Mouse (Mus musculus): ENCODE results near the gene Rapsn. TPM values are rescaled to one million over a fixed set of nuclear protein-coding genes. Genes with fewer than 3 reads are reported as not detected.

The Rapsn gene
- total and polyA plus RNA-seq, 3 experiments, result 0.10 TPM; not detected in 2

DNA sequence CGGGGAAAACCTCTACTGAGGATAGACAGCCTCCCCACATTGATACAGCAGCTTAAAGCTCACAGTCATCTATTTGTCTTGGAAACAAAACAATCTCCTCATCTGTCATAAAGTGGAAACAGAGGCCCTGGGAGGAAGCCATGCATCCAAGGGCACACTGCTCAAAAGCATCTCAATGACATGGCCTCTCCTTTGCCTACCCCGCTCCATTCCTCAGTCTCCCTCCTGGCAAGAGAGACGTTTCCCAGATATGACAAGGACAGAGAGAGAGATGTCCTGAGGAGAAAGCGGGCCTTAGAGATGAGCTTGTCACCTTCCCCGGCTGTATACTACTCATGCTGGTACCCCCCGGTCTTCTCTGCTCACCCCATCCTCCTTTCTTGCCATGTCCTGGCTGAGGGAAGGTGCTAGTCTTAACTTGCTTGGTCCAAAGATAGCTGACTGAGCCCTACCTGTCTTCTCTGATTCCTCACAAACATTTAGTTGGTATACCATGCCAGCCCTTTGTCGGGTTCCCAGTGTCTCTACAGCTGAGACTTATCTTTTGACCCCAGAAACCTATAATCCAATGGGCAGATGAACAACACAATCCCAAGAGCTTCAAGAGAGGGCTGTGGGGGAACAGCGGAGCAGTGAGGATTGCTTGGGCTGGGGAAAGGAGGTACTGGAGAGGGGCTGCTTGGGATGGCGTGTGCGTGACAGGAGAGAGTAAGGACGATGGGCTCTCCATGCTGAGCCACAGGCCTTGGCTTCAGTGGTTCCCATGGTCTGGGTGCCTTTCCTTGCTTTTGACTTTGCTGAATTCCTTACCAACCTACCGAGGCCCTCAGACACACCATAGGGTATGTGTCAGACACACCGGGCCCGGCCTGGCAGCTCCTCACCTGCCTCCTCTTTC, 50.3 kb downstream of the Rapsn start (continued):
- peak; percentile 36 for TF ChIP-seq CHD2 (IDR thresholded peaks at IDR 0.05; ENCODE audit: low read length)
- 0 out of 2 replicates have a peak, but pooled peaks have one; percentile 18 for TF ChIP-seq RCOR1 (IDR thresholded peaks at IDR 0.05; ENCODE audit: low read depth, low read length)

DNA sequence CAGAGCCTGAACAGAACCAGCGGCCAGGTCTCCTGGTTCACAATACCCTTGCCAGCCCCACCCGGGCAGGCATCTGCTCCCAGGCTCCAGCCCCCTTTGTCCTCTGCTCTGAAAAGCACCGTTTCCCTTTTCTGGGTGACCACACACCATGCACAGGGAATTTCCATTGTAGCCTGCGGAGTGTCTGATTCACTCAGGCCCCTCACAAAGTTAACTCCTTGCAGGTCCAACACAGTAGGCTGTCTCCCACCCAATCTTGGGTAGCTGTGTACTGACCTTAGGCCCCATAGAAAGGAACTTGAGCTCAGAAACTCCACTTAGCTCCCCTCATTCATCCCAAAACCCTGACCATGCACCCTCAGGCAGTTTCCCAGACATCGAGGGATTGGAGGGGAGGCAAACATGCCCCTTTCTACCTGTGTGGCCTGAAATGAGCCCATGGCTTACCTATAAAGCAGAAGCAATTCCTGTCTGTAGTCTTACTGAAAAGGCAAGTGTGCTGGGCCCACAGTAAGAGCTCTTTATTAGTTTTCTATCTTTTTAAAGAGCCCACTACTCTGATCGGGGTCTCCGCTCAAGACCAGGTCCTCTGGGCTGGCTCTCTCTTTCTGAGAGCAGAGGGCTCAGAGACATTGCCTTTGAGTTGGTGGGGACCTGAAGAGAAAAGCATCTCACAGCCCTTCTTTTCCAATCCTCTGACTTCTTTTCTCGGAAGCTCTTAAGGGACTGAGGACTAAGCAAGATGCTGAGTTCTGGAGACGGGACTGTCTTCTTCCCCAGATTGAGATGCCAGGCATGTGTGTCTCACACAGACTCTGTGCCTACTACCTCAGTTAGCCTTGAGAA, 51.2 kb downstream of the Rapsn start:
- Histone ChIP-seq H3K4me1 (ENCODE audit: control insufficient read depth in 1 of 2, insufficient read depth in 2 of 2, low read length in 2 of 2) (peaks cover 7 to 57% of the 10 kb centered on the region in 2 experiments), H3K9me3 (replicated peaks; ENCODE audit: insufficient read depth, low read length) (no peaks in the 10 kb centered on the region), H3K4me3 (ENCODE audit: control insufficient read depth in 1 of 2, insufficient read depth in 1 of 2, low read depth in 2 of 2, low read length in 2 of 2) (peak overlapping the region in 1 of 2 experiments; percentile 39; a peak in 2 of 4 replicates), H3K27me3 (ENCODE audit: control insufficient read depth in 1 of 2, insufficient read depth in 2 of 2, low read length in 2 of 2) (no peaks in the 10 kb centered on the region), H3K9ac (ENCODE audit: control insufficient read depth, low read depth, low read length, poor library complexity, severe bottlenecking) (peak overlapping the region; percentile 70), H3K79me2 (ENCODE audit: control insufficient read depth, insufficient read depth, low read length, poor library complexity) (peaks cover 1% of the 10 kb centered on the region; the same call in 1 of the 2 replicates), H3K27ac (ENCODE audit: control insufficient read depth, low read depth, low read length) (peak overlapping the region; percentile 99), H3K36me3 (ENCODE audit: control insufficient read depth in 1 of 2, insufficient read depth in 2 of 2, low read length in 2 of 2) (peaks cover 0 to 49% of the 10 kb centered on the region in 2 experiments; a peak in 2 of 4 replicates)
- TF ChIP-seq POLR2AphosphoS2 (IDR thresholded peaks at IDR 0.05; ENCODE audit: low read length), result peak; percentile 96
- TF ChIP-seq GATA1 (IDR thresholded peaks at IDR 0.05; ENCODE audit: low read depth, low read length), result no peak
- TF ChIP-seq MAZ (IDR thresholded peaks at IDR 0.05; ENCODE audit: low read depth, low read length), result 0 out of 2 replicates have a peak, but pooled peaks have one; percentile 26
- peak; percentile 78 for TF ChIP-seq POLR2AphosphoS5 (IDR thresholded peaks at IDR 0.05; ENCODE audit: borderline replicate concordance, low read depth, low read length)
- TF ChIP-seq USF1 (IDR thresholded peaks at IDR 0.05; ENCODE audit: low read depth, low read length), result no peak
- TF ChIP-seq TCF12 (IDR thresholded peaks at IDR 0.05; ENCODE audit: low read depth, low read length), result peak; percentile 42; the same call in 1 of the 2 replicates
- TF ChIP-seq POLR2A (IDR thresholded peaks at IDR 0.05; ENCODE audit: control insufficient read depth in 1 of 2, insufficient read depth in 1 of 2, low read depth in 1 of 2, low read length in 2 of 2, poor library complexity in 1 of 2), result peak in 1 of 2 experiments; percentile 85; a peak in 3 of 4 replicates
- peak; percentile 86 for TF ChIP-seq ZMIZ1 (IDR thresholded peaks at IDR 0.05; ENCODE audit: low read depth, low read length)
- TF ChIP-seq MYB (IDR thresholded peaks at IDR 0.05; ENCODE audit: low read depth, low read length), result peak; percentile 51; the same call in 1 of the 2 replicates
- 0 out of 2 replicates have a peak, but pooled peaks have one; percentile 3 for TF ChIP-seq JUND (IDR thresholded peaks at IDR 0.05; ENCODE audit: low read depth, low read length)
- TF ChIP-seq CHD2 (IDR thresholded peaks at IDR 0.05; ENCODE audit: low read length), result peak; percentile 68; the same call in 1 of the 2 replicates
- TF ChIP-seq USF2 (IDR thresholded peaks at IDR 0.05; ENCODE audit: borderline replicate concordance in 1 of 2, insufficient read depth in 1 of 2, low read depth in 1 of 2, low read length in 2 of 2), result no peak
- peak in 1 of 2 experiments; percentile 40; a peak in 2 of 4 replicates for TF ChIP-seq EP300 (IDR thresholded peaks at IDR 0.05; ENCODE audit: low read depth in 1 of 2, low read length in 2 of 2)
- TF ChIP-seq NRF1 (IDR thresholded peaks at IDR 0.05; ENCODE audit: insufficient read depth, low read depth, low read length, poor library complexity, severe bottlenecking), result no peak
- peak; percentile 31 for TF ChIP-seq SMC3 (IDR thresholded peaks at IDR 0.05; ENCODE audit: low read depth, low read length)
- TF ChIP-seq ZC3H11A (IDR thresholded peaks at IDR 0.05; ENCODE audit: low read depth, low read length), result no peak
- TF ChIP-seq UBTF (IDR thresholded peaks at IDR 0.05; ENCODE audit: borderline replicate concordance, insufficient read depth, low read depth, low read length), result 0 out of 2 replicates have a peak, but pooled peaks have one; percentile 6
- peak; percentile 4; the same call in 1 of the 2 replicates for TF ChIP-seq MAFK (IDR thresholded peaks at IDR 0.05; ENCODE audit: borderline replicate concordance, low read depth, low read length)
- DNase-seq (ENCODE audit: low read depth, low spot score), result peak; percentile 81

Data from MEL (cell line).